Mouse (Mus musculus) lung, embryonic 16.5 days (tissue): Measurements from ENCODE around the gene Cd248. TPM values are rescaled to one million over a fixed set of nuclear protein-coding genes. Genes with fewer than 3 reads are reported as not detected.
A peak's percentile ranks its signal among the peaks of the same experiment; 100 is the strongest.

Experiments
- ATAC-seq: fragments of 200-750 bp; cut with Nextera tagmentation; 2 replicates; pipeline ENCODE4 v1.8.0; 2017; ENCODE audit warnings: low read depth, mild to moderate bottlenecking, moderate library complexity
- H3K27ac ChIP-seq: fragments of 300-500 bp; sonication (generic); 2 replicates; pipeline ENCODE4 v1.5.1; 2014; ENCODE audit warnings: mild to moderate bottlenecking, control low read depth, low read length
- H3K27me3 ChIP-seq: fragments of 300-500 bp; sonication (generic); 2 replicates; pipeline ENCODE4 v1.6.1; 2014; ENCODE audit warnings: low read depth, low read length, mixed read lengths; ENCODE audit not compliant: control insufficient read depth, insufficient read depth
- H3K36me3 ChIP-seq: fragments of 300-500 bp; sonication (generic); 2 replicates; pipeline ENCODE4 v1.6.1; 2014; ENCODE audit warnings: low read length; ENCODE audit not compliant: control insufficient read depth, insufficient read depth
- H3K4me1 ChIP-seq: fragments of 300-500 bp; sonication (generic); replicated peaks from 2 replicates; pipeline ENCODE4 v1.6.1; 2014; ENCODE audit warnings: low read length, mixed read lengths; ENCODE audit not compliant: control insufficient read depth, insufficient read depth
- H3K4me2 ChIP-seq: fragments of 300-500 bp; sonication (generic); 2 replicates; pipeline ENCODE4 v1.6.1; 2014; ENCODE audit warnings: low read depth, low read length, control low read depth
- H3K4me3 ChIP-seq: fragments of 300-500 bp; sonication (generic); 2 replicates; pipeline ENCODE4 v1.5.1; 2014; ENCODE audit warnings: mild to moderate bottlenecking, low read length, control low read depth
- H3K9ac ChIP-seq: fragments of 300-500 bp; sonication (generic); 2 replicates; pipeline ENCODE4 v1.6.1; 2014; ENCODE audit warnings: low read length, control low read depth
- H3K9me3 ChIP-seq: fragments of 300-500 bp; sonication (generic); 2 replicates; pipeline ENCODE4 v1.6.1; 2016; ENCODE audit warnings: low read length; ENCODE audit not compliant: control insufficient read depth
- WGBS: fragments of 180-500 bp; shearing (Covaris S2); extraction: QIAGEN DNeasy Blood & Tissue Kit; methylation state at CpG from one replicate; pipeline ENCODE4 v1.1.7; 2014; 5-methylcytosine and 5-hydroxymethylcytosine counted together
- polyA plus RNA-seq: library from polyadenylated mRNA; unstranded; fragments of >200 nt; fragmentation: Nextera tagmentation; extraction: Ambion mirVana; gene quantifications from 2 replicates; pipeline ENCODE4 v1.2.1, GENCODE M21; 2015

Gene Cd248
- polyA plus RNA-seq, 1 experiment from 2014 or later, result 80.6 TPM

GRCm38 (mm10) chr19:5060365-5061330 is 7.2 kb upstream of the Cd248 start:
- 26% methylated on average over 5 of the region's 5 CpGs for WGBS
- peak; percentile 65 for ATAC-seq

GRCm38 (mm10) chr19:5062041-5062440 is 5.8 kb upstream of the Cd248 start:
- Histone ChIP-seq H3K27me3 (no peaks in the 10 kb centered on the region), H3K4me1 (peaks cover 45% of the 10 kb centered on the region), H3K9me3 (no peaks in the 10 kb centered on the region), H3K4me2 (no peak overlapping the region), H3K36me3 (no peaks in the 10 kb centered on the region), H3K27ac (no peak overlapping the region), H3K9ac (no peak overlapping the region), H3K4me3 (no peak overlapping the region)
- no peak for ATAC-seq
- WGBS, result 67% methylated on average over 5 of the region's 5 CpGs

More at GRCm38 (mm10) chr19:5060365-5061330, 7.2 kb upstream of the Cd248 start:
- Histone ChIP-seq H3K4me2 (no peak overlapping the region; the same call in 1 of the 2 replicates), H3K36me3 (no peaks in the 10 kb centered on the region), H3K9ac (peak overlapping the region; percentile 51), H3K4me1 (peaks cover 49% of the 10 kb centered on the region), H3K27me3 (no peaks in the 10 kb centered on the region), H3K4me3 (no peak overlapping the region), H3K27ac (peak overlapping the region; percentile 68), H3K9me3 (no peaks in the 10 kb centered on the region)

GRCm38 (mm10) chr19:5062446-5062845 is 5.4 kb upstream of the Cd248 start:
- no peak overlapping the region for H3K4me2 ChIP-seq
- no peak overlapping the region for H3K9ac ChIP-seq
- H3K9me3 ChIP-seq, result no peaks in the 10 kb centered on the region
- H3K36me3 ChIP-seq, result no peaks in the 10 kb centered on the region
- no peaks in the 10 kb centered on the region for H3K27me3 ChIP-seq
- H3K4me1 ChIP-seq, result peaks cover 48% of the 10 kb centered on the region
- H3K27ac ChIP-seq, result no peak overlapping the region
- no peak overlapping the region for H3K4me3 ChIP-seq
- no peak for ATAC-seq
- WGBS, result 69% methylated on average over 6 of the region's 6 CpGs

- Histone ChIP-seq H3K4me1 (peaks cover 34% of the 10 kb centered on the region), H3K36me3 (no peaks in the 10 kb centered on the region), H3K9me3 (no peaks in the 10 kb centered on the region), H3K9ac (no peak overlapping the region), H3K27me3 (peaks cover 14% of the 10 kb centered on the region), H3K27ac (no peak overlapping the region), H3K4me3 (no peak overlapping the region), H3K4me2 (no peak overlapping the region)
- no peak for ATAC-seq
- 31% methylated on average over 7 of the region's 7 CpGs for WGBS
These were observed 2.8 kb upstream of the Cd248 start for GRCm38 (mm10) chr19:5065104-5065503.

- Histone ChIP-seq H3K9me3 (no peaks in the 10 kb centered on the region), H3K4me2 (peak overlapping the region; percentile 83), H3K27ac (peak overlapping the region; percentile 71), H3K27me3 (peaks cover 19% of the 10 kb centered on the region), H3K4me3 (peak overlapping the region; percentile 62), H3K9ac (peak overlapping the region; percentile 37; the same call in 1 of the 2 replicates), H3K4me1 (peaks cover 28% of the 10 kb centered on the region), H3K36me3 (no peaks in the 10 kb centered on the region)
- WGBS, result 6% methylated on average over 15 of the region's 15 CpGs
- peak; percentile 11 for ATAC-seq
These were observed 658 bp upstream of the Cd248 start for GRCm38 (mm10) chr19:5067040-5067799.

- H3K9me3 ChIP-seq, result no peaks in the 10 kb centered on the region
- H3K4me3 ChIP-seq, result peak overlapping the region; percentile 62
- no peaks in the 10 kb centered on the region for H3K36me3 ChIP-seq
- peaks cover 28% of the 10 kb centered on the region for H3K4me1 ChIP-seq
- peak overlapping the region; percentile 83 for H3K4me2 ChIP-seq
- ATAC-seq, result no peak
- 23% methylated on average over 21 of the region's 21 CpGs for WGBS
- peaks cover 19% of the 10 kb centered on the region for H3K27me3 ChIP-seq
- H3K9ac ChIP-seq, result peak overlapping the region; percentile 76
- H3K27ac ChIP-seq, result no peak overlapping the region; the same call in 1 of the 2 replicates
These were observed 824 bp downstream of the Cd248 start for GRCm38 (mm10) chr19:5068570-5069234.

- Histone ChIP-seq H3K9ac (peak overlapping the region; percentile 48), H3K4me3 (peak overlapping the region; percentile 62)
- 65% methylated on average over 5 of the region's 5 CpGs for WGBS
These were observed 1.6 kb downstream of the Cd248 start for GRCm38 (mm10) chr19:5069486-5069885.

GRCm38 (mm10) chr19:5069978-5070377 is 2.1 kb downstream of the Cd248 start:
- H3K9ac ChIP-seq, result peak overlapping the region; percentile 48
- peak overlapping the region; percentile 62 for H3K4me3 ChIP-seq
- H3K36me3 ChIP-seq, result no peaks in the 10 kb centered on the region
- WGBS, result 62% methylated on average over 7 of the region's 7 CpGs
- H3K27ac ChIP-seq, result peak overlapping the region; percentile 20; the same call in 1 of the 2 replicates
- no peaks in the 10 kb centered on the region for H3K9me3 ChIP-seq
- peaks cover 19% of the 10 kb centered on the region for H3K27me3 ChIP-seq
- no peak for ATAC-seq
- peak overlapping the region; percentile 83 for H3K4me2 ChIP-seq
- peaks cover 26% of the 10 kb centered on the region for H3K4me1 ChIP-seq

More at GRCm38 (mm10) chr19:5069486-5069885, 1.6 kb downstream of the Cd248 start:
- no peaks in the 10 kb centered on the region for H3K9me3 ChIP-seq
- peaks cover 19% of the 10 kb centered on the region for H3K27me3 ChIP-seq
- ATAC-seq, result no peak
- H3K4me2 ChIP-seq, result peak overlapping the region; percentile 83
- H3K36me3 ChIP-seq, result no peaks in the 10 kb centered on the region
- H3K4me1 ChIP-seq, result peaks cover 28% of the 10 kb centered on the region
- H3K27ac ChIP-seq, result peak overlapping the region; percentile 20; the same call in 1 of the 2 replicates
